Comparison of ENCODE assay signal across 36 mouse cellular contexts in the genomic region with DNA sequence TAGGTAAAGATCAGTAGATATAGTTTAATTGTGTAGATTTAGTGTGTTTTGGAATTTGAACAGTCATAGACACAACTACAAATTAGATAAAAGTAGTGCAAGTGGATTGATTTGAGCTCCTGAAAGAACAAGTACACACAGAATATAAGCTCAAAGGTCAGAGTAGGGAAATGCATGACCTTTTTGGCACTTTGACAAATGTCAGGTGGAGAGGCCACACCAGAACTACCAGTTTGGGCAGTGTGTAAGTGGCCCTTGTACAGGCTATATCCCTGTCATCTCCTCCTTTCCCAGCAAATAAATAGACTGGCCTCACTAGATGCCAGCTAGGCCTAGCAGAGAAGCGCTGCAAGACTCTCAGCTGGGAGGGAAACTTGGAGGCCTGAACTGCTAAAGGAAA. TPM values are rescaled to one million over a fixed set of nuclear protein-coding genes. Genes with fewer than 3 reads are reported as not detected.
DNase-seq lines count a peak whose midpoint lies in the region; TF ChIP-seq lines count a peak whose summit lies in the region.
"Had no signal": no experiment of that assay in that cellular context is flagged by ENCODE, and none has a peak within 500 bp of the region (broad histone marks: within the 10 kb centered on the region; RNA-seq: fewer than 3 reads in every experiment).

A gene (plus strand): TSS at position 339 of the 400 bp plus-strand sequence.

- peak; percentile 5 for DNase-seq in kidney, adult 11 months
- no peak for DNase-seq in kidney, postnatal 14 days
- DNase-seq in liver, adult 2 months (ENCODE audit: extremely low read depth, low read depth, low spot score): peak; percentile 90
- no peak for DNase-seq in liver
- peak; percentile 14 to 45 for DNase-seq in urinary bladder, adult 18-20 months (ENCODE audit: low spot score in 2 of 2)
- DNase-seq in urinary bladder, postnatal 25 days (ENCODE audit: low spot score): no peak
- peak; percentile 17 to 26 for DNase-seq in urinary bladder, postnatal 36 days (ENCODE audit: low spot score in 2 of 2)
- DNase-seq: adrenal gland, adult 8-10 months; cerebellum, adult 2 months; cerebellum, postnatal 25 days; gastrocnemius, postnatal 25 days; heart, adult 2 months; layer of hippocampus, postnatal 36 days; left cerebral cortex, postnatal 4 days; lung, embryonic 14.5 days; lung, postnatal 4 days; right cerebral cortex, postnatal 4 days; thymus, adult 18-20 months; thymus, postnatal 25 days had no signal

- peaks cover 3% of the 10 kb centered on the region; the same call in 1 of the 2 replicates for H3K4me1 ChIP-seq in liver, adult 2 months (ENCODE audit: control insufficient read depth, insufficient read depth, low read length)
- H3K4me1 ChIP-seq: embryonic facial prominence, embryonic 10.5 days; embryonic facial prominence, embryonic 15.5 days; forebrain, embryonic 13.5 days; heart, embryonic 12.5 days; megakaryocyte, embryonic 14.5 days; midbrain, embryonic 12.5 days; neural tube, embryonic 13.5 days had no signal

- no peak within 1 kb of the TSS for H3K9ac ChIP-seq in liver, adult 2 months (ENCODE audit: low read depth, low read length)
- H3K9ac ChIP-seq: embryonic facial prominence, embryonic 15.5 days; forebrain, embryonic 13.5 days; heart, embryonic 12.5 days; hindbrain, embryonic 14.5 days; lung, embryonic 14.5 days; midbrain, embryonic 12.5 days; neural tube, embryonic 13.5 days had no signal

- no peak within 1 kb of the TSS for H3K4me3 ChIP-seq in liver, adult 2 months (ENCODE audit: insufficient read depth, low read depth, low read length)
- H3K4me3 ChIP-seq: embryonic facial prominence, embryonic 10.5 days; embryonic facial prominence, embryonic 15.5 days; forebrain, embryonic 13.5 days; heart, adult 2 months; heart, embryonic 12.5 days; megakaryocyte, embryonic 14.5 days; midbrain, embryonic 12.5 days; neural tube, embryonic 13.5 days had no signal

- no peak within 1 kb of the TSS for H3K27ac ChIP-seq in liver, adult 2 months (replicated peaks; ENCODE audit: insufficient read depth, low read depth, low read length)
- H3K27ac ChIP-seq: embryonic facial prominence, embryonic 10.5 days; embryonic facial prominence, embryonic 15.5 days; forebrain, embryonic 13.5 days; heart, adult 2 months; hindbrain, embryonic 14.5 days; midbrain, embryonic 12.5 days; neural tube, embryonic 13.5 days; stomach, postnatal 0 days had no signal

- 29% methylated on average over 1 of the region's 1 CpGs for WGBS in liver, adult 2 months

- no peaks in the 10 kb centered on the region for H3K36me3 ChIP-seq in liver, adult 2 months (ENCODE audit: control insufficient read depth, insufficient read depth, low read length)
- H3K36me3 ChIP-seq: embryonic facial prominence, embryonic 10.5 days; embryonic facial prominence, embryonic 15.5 days; G1E; heart, embryonic 12.5 days; midbrain, embryonic 12.5 days; neural tube, embryonic 13.5 days had no signal

- H3K79me2 ChIP-seq in liver, adult 2 months (ENCODE audit: control insufficient read depth, insufficient read depth, low read length): no peaks in the 10 kb centered on the region

- no peak for TF ChIP-seq POLR2A in liver, adult 2 months (IDR thresholded peaks at IDR 0.05; ENCODE audit: extremely low read depth, insufficient read depth, low read length)

- TF ChIP-seq CTCF in liver, adult 2 months (IDR thresholded peaks at IDR 0.05; ENCODE audit: low read depth, low read length): no peak

- no peaks in the 10 kb centered on the region for H3K27me3 ChIP-seq in liver, adult 2 months (ENCODE audit: control insufficient read depth, insufficient read depth, low read length)
- H3K27me3 ChIP-seq: embryonic facial prominence, embryonic 15.5 days; forebrain, embryonic 13.5 days; heart, embryonic 12.5 days; megakaryocyte, embryonic 14.5 days; midbrain, embryonic 12.5 days; neural tube, embryonic 13.5 days had no signal

RNA-seq across cellular contexts. Expression of the gene that starts here (rescaled TPM):
- 0.18 TPM in 1 of 2 replicates, not detected in the other for total RNA-seq in liver, adult 2 months (2014; rRNA removed)
- not detected in 2 replicates for polyA plus RNA-seq in liver, adult 2 months (2012; rRNA removed)
- total RNA-seq: G1E; gastrocnemius, adult 18-20 months; gastrocnemius, postnatal 25 days; heart, adult 2 months; hematopoietic stem cell, adult 5-6 weeks; layer of hippocampus, postnatal 36 days had no signal
- polyA plus RNA-seq: embryonic facial prominence, embryonic 10.5 days; embryonic facial prominence, embryonic 15.5 days; forebrain, embryonic 13.5 days; G1E; heart, adult 2 months; heart, embryonic 12.5 days; heart, postnatal 0 days; hindbrain, embryonic 14.5 days; intestine, postnatal 0 days; large intestine, adult 2 months; limb, embryonic 14.5 days; lung, embryonic 14.5 days; midbrain, embryonic 12.5 days; neural tube, embryonic 13.5 days; spleen, adult 2 months had no signal

Comparison
In these comparisons a context has a peak if more than half of its experiments do, and no peak if none do; other contexts are left out.
1. DNase-seq: peak in kidney, adult 11 months (single experiment), urinary bladder, adult 18-20 months (2 of 2) and urinary bladder, postnatal 36 days (2 of 2); none in kidney, postnatal 14 days (single experiment), liver (single experiment) and urinary bladder, postnatal 25 days (single experiment).
2. Peak in DNase-seq in liver, adult 2 months; RNA of the gene not detected or under 1 TPM.